Mouse (Mus musculus): ENCODE results near the gene Prpf6.
A peak's percentile ranks its signal among the peaks of the same experiment; 100 is the strongest.

Gene Prpf6

DNA sequence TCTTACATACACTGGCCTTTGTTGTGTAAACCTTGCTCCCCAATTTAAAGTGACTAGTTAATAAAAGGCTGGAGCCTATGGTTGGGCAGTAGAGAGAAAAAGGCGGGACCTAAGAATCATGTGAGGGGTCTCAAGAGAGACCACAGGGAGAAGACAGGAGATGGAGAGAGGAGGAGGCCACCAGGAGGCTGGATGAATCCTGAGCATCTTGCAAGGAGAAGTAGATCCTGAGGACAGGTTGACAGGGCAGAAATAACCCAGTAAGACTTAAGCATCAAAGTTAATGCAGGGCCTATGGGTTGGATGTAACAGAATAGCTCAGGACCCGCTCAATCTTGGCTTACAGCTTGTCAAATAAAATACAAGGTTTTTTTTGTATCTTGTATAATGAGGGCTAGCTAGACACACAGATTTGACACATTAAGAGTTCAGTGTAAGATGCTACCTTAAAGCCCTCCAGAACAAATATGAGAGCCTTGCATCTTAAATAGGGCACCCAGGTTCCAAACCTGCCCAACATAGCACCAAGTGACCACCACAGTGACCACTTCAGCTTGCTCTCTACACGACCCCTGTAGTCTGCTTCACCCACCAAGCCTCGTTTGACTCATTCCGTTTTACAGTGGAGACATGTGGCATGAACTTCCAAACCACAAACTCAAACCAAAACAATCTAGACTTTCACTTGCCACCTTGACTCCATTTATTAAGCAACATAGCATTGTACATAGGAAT, 27.3 kb downstream of the Prpf6 start:
- Histone ChIP-seq H3K4me1 (replicated peaks; ENCODE audit: low read depth, low read length) (peaks cover 17% of the 10 kb centered on the region), H3K27me3 (ENCODE audit: insufficient read depth, low read length) (no peaks in the 10 kb centered on the region), H3K36me3 (ENCODE audit: insufficient read depth, low read length) (peaks cover 64% of the 10 kb centered on the region), H3K9me3 (ENCODE audit: low read length) (no peaks in the 10 kb centered on the region), H3K4me3 (replicated peaks; ENCODE audit: low read length) (no peak overlapping the region)
- no peak; the same call in 1 of the 2 replicates for TF ChIP-seq NANOG (IDR thresholded peaks at IDR 0.05; ENCODE audit: borderline replicate concordance, low read length)
- no peak for TF ChIP-seq CTCF (conservative IDR thresholded peaks at IDR 0.05; ENCODE audit: low read length)
- no peak for TF ChIP-seq POU5F1 (IDR thresholded peaks at IDR 0.05; ENCODE audit: borderline replicate concordance, low read length)

DNA sequence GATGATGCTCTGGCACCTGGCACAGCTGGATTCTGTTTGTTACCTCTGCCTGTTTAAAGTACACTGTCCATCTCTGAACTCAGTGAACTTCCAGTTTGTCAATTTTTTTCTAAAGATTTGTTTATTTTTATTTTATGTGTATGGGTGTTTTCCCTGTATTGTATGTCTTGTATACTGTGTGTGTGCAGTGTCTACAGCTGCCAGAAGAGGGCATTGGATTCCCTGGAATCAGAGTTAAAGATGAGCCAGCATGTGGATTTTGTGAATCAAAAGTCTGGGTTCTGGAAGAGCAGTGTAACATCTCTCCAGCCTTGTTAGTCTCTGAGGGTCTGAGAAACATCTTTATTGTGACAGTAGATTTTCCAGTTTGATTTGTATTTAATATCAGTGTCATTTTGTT, 31.7 kb downstream of the Prpf6 start:
- H3K36me3 ChIP-seq (ENCODE audit: insufficient read depth, low read length), result peaks cover 71% of the 10 kb centered on the region
- no peaks in the 10 kb centered on the region for H3K9me3 ChIP-seq (ENCODE audit: low read length)
- H3K4me1 ChIP-seq (replicated peaks; ENCODE audit: low read depth, low read length), result peaks cover 10% of the 10 kb centered on the region
- no peaks in the 10 kb centered on the region for H3K27me3 ChIP-seq (ENCODE audit: insufficient read depth, low read length)
- peak; percentile 51 for TF ChIP-seq CTCF (conservative IDR thresholded peaks at IDR 0.05; ENCODE audit: low read length)
- no peak for TF ChIP-seq POU5F1 (IDR thresholded peaks at IDR 0.05; ENCODE audit: borderline replicate concordance, low read length)
- no peak overlapping the region for H3K4me3 ChIP-seq (replicated peaks; ENCODE audit: low read length)

DNA sequence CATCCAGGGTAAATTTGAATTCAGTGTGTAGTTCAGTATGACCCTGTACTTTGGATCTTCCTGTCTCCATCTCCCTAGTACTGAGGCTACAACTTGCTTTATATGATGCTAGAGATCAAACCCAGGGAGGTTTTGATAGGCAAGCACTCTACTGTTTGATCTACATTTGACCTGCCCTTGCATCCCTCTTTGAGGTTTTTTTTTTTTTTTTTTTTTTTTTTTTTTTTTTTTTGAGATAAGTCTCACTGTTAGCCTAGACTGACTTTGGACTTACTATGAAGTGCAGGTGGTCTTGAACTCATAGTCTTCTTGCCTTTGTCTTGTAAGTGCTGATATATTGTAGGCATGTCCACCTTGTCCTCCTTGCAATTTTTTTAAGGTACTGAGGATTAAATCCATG, 36.8 kb downstream of the Prpf6 start:
- Histone ChIP-seq H3K4me1 (replicated peaks; ENCODE audit: low read depth, low read length) (peaks cover 25% of the 10 kb centered on the region), H3K36me3 (ENCODE audit: insufficient read depth, low read length) (peaks cover 64% of the 10 kb centered on the region), H3K9me3 (ENCODE audit: low read length) (no peaks in the 10 kb centered on the region), H3K27me3 (ENCODE audit: insufficient read depth, low read length) (no peaks in the 10 kb centered on the region), H3K4me3 (replicated peaks; ENCODE audit: low read length) (no peak overlapping the region)
- TF ChIP-seq POU5F1 (IDR thresholded peaks at IDR 0.05; ENCODE audit: borderline replicate concordance, low read length), result no peak
- TF ChIP-seq CTCF (conservative IDR thresholded peaks at IDR 0.05; ENCODE audit: low read length), result no peak
- no peak for TF ChIP-seq NANOG (IDR thresholded peaks at IDR 0.05; ENCODE audit: borderline replicate concordance, low read length)

DNA sequence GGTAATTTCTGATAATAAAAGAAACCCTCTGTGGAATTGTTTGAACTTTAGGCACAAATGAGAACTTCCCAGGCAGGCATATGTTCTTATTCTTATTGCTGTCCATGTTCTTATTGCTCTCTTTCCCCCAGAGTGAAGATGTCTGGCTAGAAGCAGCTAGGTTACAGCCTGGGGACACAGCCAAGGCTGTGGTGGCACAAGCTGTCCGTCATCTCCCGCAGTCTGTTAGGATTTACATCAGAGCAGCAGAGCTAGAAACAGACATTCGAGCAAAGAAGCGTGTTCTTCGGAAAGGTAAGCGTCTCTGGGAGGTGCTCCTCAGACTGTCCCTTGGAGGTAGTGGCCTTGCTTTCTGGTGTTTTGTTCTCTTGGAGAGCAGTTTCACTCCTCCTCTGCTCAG, 41.0 kb downstream of the Prpf6 start:
- Histone ChIP-seq H3K36me3 (ENCODE audit: insufficient read depth, low read length) (peaks cover 72% of the 10 kb centered on the region), H3K4me3 (replicated peaks; ENCODE audit: low read length) (no peak overlapping the region), H3K27me3 (ENCODE audit: insufficient read depth, low read length) (no peaks in the 10 kb centered on the region), H3K4me1 (replicated peaks; ENCODE audit: low read depth, low read length) (peaks cover 25% of the 10 kb centered on the region), H3K9me3 (ENCODE audit: low read length) (no peaks in the 10 kb centered on the region)
- TF ChIP-seq NANOG (IDR thresholded peaks at IDR 0.05; ENCODE audit: borderline replicate concordance, low read length) (no peak), POU5F1 (IDR thresholded peaks at IDR 0.05; ENCODE audit: borderline replicate concordance, low read length) (no peak), CTCF (conservative IDR thresholded peaks at IDR 0.05; ENCODE audit: low read length) (no peak)

DNA sequence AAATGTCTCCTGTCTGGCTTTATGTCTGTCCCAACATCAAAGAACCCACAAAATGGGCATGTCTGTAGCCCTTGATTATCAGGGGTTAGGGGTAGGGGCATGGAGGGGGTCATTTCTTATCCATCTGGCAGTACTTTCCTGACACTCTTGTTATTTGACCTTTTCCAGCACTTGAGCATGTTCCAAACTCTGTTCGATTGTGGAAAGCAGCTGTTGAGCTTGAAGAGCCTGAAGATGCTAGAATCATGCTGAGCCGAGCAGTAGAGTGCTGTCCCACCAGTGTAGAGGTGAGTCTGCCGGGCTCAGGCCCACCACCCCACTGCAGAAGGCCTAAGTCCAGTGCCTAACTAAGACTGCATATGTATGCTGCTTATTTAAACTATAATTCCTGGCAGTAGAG, 44.2 kb downstream of the Prpf6 start:
- peaks cover 91% of the 10 kb centered on the region for H3K36me3 ChIP-seq (ENCODE audit: insufficient read depth, low read length)
- H3K4me3 ChIP-seq (replicated peaks; ENCODE audit: low read length), result no peak overlapping the region
- H3K27me3 ChIP-seq (ENCODE audit: insufficient read depth, low read length), result no peaks in the 10 kb centered on the region
- TF ChIP-seq POU5F1 (IDR thresholded peaks at IDR 0.05; ENCODE audit: borderline replicate concordance, low read length) (no peak), NANOG (IDR thresholded peaks at IDR 0.05; ENCODE audit: borderline replicate concordance, low read length) (no peak), CTCF (conservative IDR thresholded peaks at IDR 0.05; ENCODE audit: low read length) (no peak)
- no peaks in the 10 kb centered on the region for H3K9me3 ChIP-seq (ENCODE audit: low read length)
- peaks cover 5% of the 10 kb centered on the region for H3K4me1 ChIP-seq (replicated peaks; ENCODE audit: low read depth, low read length)

DNA sequence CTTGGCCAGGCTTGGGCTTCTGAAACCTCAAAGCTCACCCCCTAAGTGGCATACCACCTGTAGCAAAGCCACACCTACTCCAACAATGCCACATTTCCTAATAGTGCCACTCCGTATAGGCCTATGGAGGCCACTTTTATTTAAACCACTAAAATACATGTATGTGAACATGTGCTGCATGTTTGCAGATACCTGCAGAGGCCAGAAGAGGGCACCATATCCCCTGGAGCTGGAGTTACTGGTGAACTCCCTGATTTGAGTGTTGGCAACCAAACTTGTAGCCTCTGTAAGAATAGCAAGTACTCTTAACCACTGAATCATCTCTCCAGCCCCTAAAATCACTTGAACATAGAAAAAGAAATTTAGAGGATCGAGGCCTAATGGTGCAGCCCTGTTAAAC, 52.7 kb downstream of the Prpf6 start:
- no peaks in the 10 kb centered on the region for H3K27me3 ChIP-seq (ENCODE audit: insufficient read depth, low read length)
- no peak for TF ChIP-seq NANOG (IDR thresholded peaks at IDR 0.05; ENCODE audit: borderline replicate concordance, low read length)
- TF ChIP-seq CTCF (conservative IDR thresholded peaks at IDR 0.05; ENCODE audit: low read length), result peak; percentile 88
- no peaks in the 10 kb centered on the region for H3K9me3 ChIP-seq (ENCODE audit: low read length)
- peaks cover 92% of the 10 kb centered on the region for H3K36me3 ChIP-seq (ENCODE audit: insufficient read depth, low read length)
- H3K4me1 ChIP-seq (replicated peaks; ENCODE audit: low read depth, low read length), result peaks cover 3% of the 10 kb centered on the region; the same call in 1 of the 2 replicates
- no peak overlapping the region for H3K4me3 ChIP-seq (replicated peaks; ENCODE audit: low read length)

DNA sequence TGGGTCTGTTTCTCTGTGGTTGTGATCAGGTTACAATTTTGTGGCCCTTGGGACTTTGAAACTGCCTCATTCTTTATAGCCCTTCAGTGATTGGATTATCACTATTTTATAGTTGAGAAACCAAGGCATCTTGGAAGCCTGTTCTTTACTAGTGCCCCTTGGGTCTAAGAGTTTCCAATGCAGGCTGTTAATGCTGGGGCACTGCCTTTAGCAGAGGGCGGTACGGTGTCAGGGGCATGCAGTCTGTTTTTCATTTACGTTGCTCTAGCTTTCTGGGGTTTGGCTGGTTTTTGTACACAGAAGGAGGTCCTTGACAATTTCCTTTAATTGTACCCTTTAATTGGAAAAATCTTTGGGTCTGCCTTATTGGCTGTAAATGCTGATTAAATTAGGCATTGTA, 54.0 kb downstream of the Prpf6 start:
- H3K4me3 ChIP-seq (replicated peaks; ENCODE audit: low read length), result no peak overlapping the region
- no peaks in the 10 kb centered on the region for H3K9me3 ChIP-seq (ENCODE audit: low read length)
- H3K27me3 ChIP-seq (ENCODE audit: insufficient read depth, low read length), result no peaks in the 10 kb centered on the region
- no peak for TF ChIP-seq CTCF (conservative IDR thresholded peaks at IDR 0.05; ENCODE audit: low read length)
- TF ChIP-seq NANOG (IDR thresholded peaks at IDR 0.05; ENCODE audit: borderline replicate concordance, low read length), result no peak
- TF ChIP-seq POU5F1 (IDR thresholded peaks at IDR 0.05; ENCODE audit: borderline replicate concordance, low read length), result no peak
- peaks cover 92% of the 10 kb centered on the region for H3K36me3 ChIP-seq (ENCODE audit: insufficient read depth, low read length)
- H3K4me1 ChIP-seq (replicated peaks; ENCODE audit: low read depth, low read length), result peaks cover 3% of the 10 kb centered on the region; the same call in 1 of the 2 replicates

DNA sequence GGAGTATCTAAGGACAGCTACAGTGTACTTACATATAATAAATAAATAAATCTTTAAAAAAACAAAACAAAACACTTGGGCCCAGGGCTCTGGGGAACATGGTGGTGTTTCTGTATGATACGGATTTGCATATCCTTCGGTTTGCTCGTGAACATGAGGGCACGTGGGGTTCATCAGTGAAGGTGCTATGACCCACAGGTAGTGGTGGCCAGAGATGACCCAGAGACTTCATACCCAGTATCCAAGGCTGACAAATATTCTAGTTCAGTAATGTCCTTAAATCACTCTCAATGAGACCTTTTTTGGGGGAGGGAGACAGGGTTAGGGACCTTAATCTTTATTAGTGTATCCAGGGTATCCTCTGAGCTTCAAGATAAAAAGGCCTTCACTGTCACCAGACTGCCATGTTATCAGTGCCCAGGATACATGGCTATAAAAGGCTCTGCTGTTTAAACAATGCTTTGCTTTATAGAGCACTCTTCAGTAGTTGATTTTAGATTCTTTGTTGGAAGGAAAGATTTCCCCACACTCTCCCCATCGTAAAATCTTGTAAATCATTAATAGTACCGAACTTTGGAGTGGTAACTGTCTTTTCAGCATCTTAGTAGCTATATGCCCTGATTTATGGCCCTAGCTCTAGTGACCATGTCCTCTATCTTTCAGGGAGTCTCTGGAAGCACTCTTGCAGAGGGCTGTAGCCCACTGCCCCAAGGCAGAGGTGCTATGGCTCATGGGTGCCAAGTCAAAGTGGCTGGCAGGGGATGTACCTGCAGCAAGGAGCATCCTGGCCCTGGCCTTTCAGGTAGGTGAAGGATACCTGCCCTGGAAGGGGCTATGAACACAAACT, 55.2 kb downstream of the Prpf6 start:
- H3K36me3 ChIP-seq (ENCODE audit: insufficient read depth, low read length), result peaks cover 90% of the 10 kb centered on the region
- peaks cover 3% of the 10 kb centered on the region; the same call in 1 of the 2 replicates for H3K4me1 ChIP-seq (replicated peaks; ENCODE audit: low read depth, low read length)
- TF ChIP-seq NANOG (IDR thresholded peaks at IDR 0.05; ENCODE audit: borderline replicate concordance, low read length) (no peak), POU5F1 (IDR thresholded peaks at IDR 0.05; ENCODE audit: borderline replicate concordance, low read length) (no peak), CTCF (conservative IDR thresholded peaks at IDR 0.05; ENCODE audit: low read length) (no peak)
- no peak overlapping the region for H3K4me3 ChIP-seq (replicated peaks; ENCODE audit: low read length)
- no peaks in the 10 kb centered on the region for H3K9me3 ChIP-seq (ENCODE audit: low read length)
- H3K27me3 ChIP-seq (ENCODE audit: insufficient read depth, low read length), result no peaks in the 10 kb centered on the region
